Mouse (Mus musculus) spleen, adult 2 months (tissue): ENCODE results near the gene 9130023H24Rik. TPM values are rescaled to one million over a fixed set of nuclear protein-coding genes. Genes with fewer than 3 reads are reported as not detected.
A peak's percentile ranks its signal among the peaks of the same experiment; 100 is the strongest.

Source experiments
- DNase-seq, 2 experiments: peaks; one replicate each; pipeline versions ENCODE4 v3.0.0 to v3.0.0-alpha.2; 2012 to 2021; ENCODE audit warnings: low spot score in 2 of 2, low read depth in 1 of 2
- H3K27ac ChIP-seq: fragments of 200-500 bp; 2 replicates; pipeline ENCODE4 v1.5.1; 2012; ENCODE audit warnings: low read length, inconsistent platforms; ENCODE audit not compliant: insufficient read depth
- H3K27me3 ChIP-seq: fragments of 200-500 bp; 2 replicates; pipeline ENCODE4 v1.6.1; 2012; ENCODE audit warnings: mild to moderate bottlenecking, moderate library complexity, low read length, inconsistent platforms; ENCODE audit not compliant: control insufficient read depth, insufficient read depth
- H3K36me3 ChIP-seq: fragments of 200-500 bp; 2 replicates; pipeline ENCODE4 v1.6.1; 2012; ENCODE audit warnings: mild to moderate bottlenecking, low read length, inconsistent platforms; ENCODE audit not compliant: control insufficient read depth, insufficient read depth
- H3K4me1 ChIP-seq: fragments of 200-500 bp; 2 replicates; pipeline ENCODE4 v1.6.1; 2011; ENCODE audit warnings: inconsistent platforms; ENCODE audit not compliant: control insufficient read depth, insufficient read depth, insufficient read length
- H3K4me3 ChIP-seq: fragments of 200-500 bp; 2 replicates; pipeline ENCODE4 v1.5.1; 2011; ENCODE audit warnings: mild to moderate bottlenecking, inconsistent platforms; ENCODE audit not compliant: insufficient read depth, insufficient read length; ENCODE audit errors: extremely low read depth
- CTCF ChIP-seq: fragments of 200-500 bp; IDR thresholded peaks from 2 replicates; pipeline ENCODE4 v1.5.1; 2011; ENCODE audit warnings: mild to moderate bottlenecking, inconsistent platforms; ENCODE audit not compliant: insufficient read depth, insufficient read length, insufficient replicate concordance; ENCODE audit errors: extremely low read depth
- POLR2A ChIP-seq: fragments of 200-500 bp; IDR thresholded peaks from 2 replicates; pipeline ENCODE4 v1.6.1; 2011; ENCODE audit warnings: low read depth, low read length, inconsistent platforms
- WGBS: fragments of 180-500 bp; shearing (Covaris S2); methylation state at CpG from one replicate; pipeline ENCODE4 v1.1.7; 2018; 5-methylcytosine and 5-hydroxymethylcytosine counted together
- polyA plus RNA-seq: library from polyadenylated mRNA; depleted of rRNA; stranded (reverse); fragments of >200 nt; gene quantifications from 2 replicates; pipeline ENCODE4 v1.2.3, GENCODE M21; 2012

The 9130023H24Rik gene
- polyA plus RNA-seq, 1 experiment: 1.4 TPM

DNA sequence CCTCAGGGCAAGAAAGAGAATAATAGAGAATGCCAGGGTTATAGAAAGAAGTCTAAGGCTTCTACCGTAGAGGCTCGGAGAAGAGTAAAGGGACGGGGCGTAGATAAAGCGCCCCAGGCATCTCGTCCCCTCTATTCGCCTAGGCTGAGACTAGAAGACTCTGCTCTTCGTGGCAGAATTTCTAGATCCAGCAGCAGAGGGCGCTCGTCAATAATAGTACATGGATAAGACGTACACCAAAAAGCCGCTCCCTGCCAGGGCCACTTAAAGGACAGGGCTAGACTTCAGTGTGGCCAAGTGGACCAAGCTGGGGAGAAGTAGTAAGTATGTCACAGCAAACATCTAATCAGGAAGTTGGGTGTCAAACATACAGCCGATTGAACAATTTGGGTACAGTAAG is 9.6 kb upstream of the 9130023H24Rik start:
- Histone ChIP-seq H3K4me1 (no peaks in the 10 kb centered on the region), H3K36me3 (peaks cover 16% of the 10 kb centered on the region), H3K27ac (no peak overlapping the region), H3K27me3 (0 out of 2 replicates have a peak, but pooled peaks cover 3% of the 10 kb centered on the region), H3K4me3 (no peak overlapping the region)
- DNase-seq: peak; percentile 42 to 66
- TF ChIP-seq CTCF (peak; percentile 35; the same call in 1 of the 2 replicates), POLR2A (no peak)
- 18% methylated on average over 13 of the region's 13 CpGs for WGBS

- Histone ChIP-seq H3K36me3 (peaks cover 20% of the 10 kb centered on the region), H3K27me3 (0 out of 2 replicates have a peak, but pooled peaks cover 3% of the 10 kb centered on the region), H3K4me3 (peak within 1 kb of the TSS; percentile 51; the same call in 1 of the 2 replicates), H3K27ac (peak within 1 kb of the TSS; percentile 71), H3K4me1 (no peaks in the 10 kb centered on the region)
- DNase-seq: no peak
- 32% methylated on average over 28 of the region's 30 CpGs for WGBS
- TF ChIP-seq POLR2A: no peak
- TF ChIP-seq CTCF: no peak
Observed at GRCm38 (mm10) chr7:128246496-128247391, 8.9 kb upstream of the 9130023H24Rik start, which contains the start of gene Tgfb1i1. Tgfb1i1 (plus strand) TSS chr7:128246812.

DNA sequence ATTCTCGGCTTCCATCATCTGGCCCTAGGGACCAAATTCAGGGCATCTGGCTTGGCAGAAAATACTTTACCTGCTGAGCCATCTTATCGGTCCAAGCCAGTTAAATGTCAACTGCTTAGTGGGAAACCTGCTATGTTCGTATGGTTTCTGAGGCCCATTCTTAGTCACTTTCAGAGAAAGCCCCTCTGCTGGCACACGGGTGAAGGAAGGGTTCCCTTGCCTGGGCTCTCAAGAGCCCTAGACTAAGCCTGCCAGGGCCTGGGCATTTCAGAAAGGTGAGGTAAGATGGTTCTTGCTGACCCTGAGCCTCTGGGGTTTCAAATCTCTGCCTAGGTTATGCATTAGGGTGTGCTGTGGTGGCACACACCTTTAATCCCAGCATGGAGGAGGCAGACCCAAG is 7.7 kb upstream of the 9130023H24Rik start:
- Histone ChIP-seq H3K4me3 (no peak overlapping the region), H3K36me3 (peaks cover 22% of the 10 kb centered on the region), H3K27ac (no peak overlapping the region), H3K4me1 (no peaks in the 10 kb centered on the region), H3K27me3 (0 out of 2 replicates have a peak, but pooled peaks cover 3% of the 10 kb centered on the region)
- TF ChIP-seq CTCF (no peak), POLR2A (no peak)
- WGBS: 92% methylated on average over 4 of the region's 4 CpGs
- DNase-seq: no peak

DNA sequence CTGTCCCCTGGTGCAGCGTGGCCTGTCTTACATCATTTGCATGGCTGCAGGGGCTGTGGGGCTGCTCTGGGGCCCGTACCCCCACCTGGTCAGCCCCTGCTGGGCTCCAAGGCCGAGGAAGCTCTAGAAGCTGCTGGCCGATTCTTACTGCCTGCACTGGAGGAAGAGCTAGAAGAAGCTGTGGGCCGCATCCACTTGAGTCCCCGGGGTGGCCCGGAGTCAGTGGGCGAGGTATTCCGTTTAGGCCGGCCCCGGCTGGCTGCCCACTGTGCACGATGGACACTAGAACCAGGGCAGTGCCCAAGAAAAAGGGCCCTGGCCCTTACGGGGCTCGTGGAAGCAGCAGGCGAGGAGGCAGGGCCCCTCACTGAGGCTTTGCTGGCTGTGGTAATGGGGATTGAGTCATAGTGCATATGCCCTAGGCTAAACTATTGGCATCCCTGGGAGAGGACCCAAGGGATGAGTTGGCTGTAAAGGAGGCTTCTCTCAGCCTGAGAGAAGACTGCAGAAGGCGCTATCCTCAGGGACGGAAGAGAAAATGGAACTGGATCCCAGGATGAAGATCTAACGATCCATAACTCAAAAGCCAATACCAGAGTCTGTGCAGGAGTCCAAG is 6.7 kb upstream of the 9130023H24Rik start:
- Histone ChIP-seq H3K27ac (no peak overlapping the region), H3K4me1 (no peaks in the 10 kb centered on the region), H3K36me3 (peaks cover 30% of the 10 kb centered on the region), H3K27me3 (0 out of 2 replicates have a peak, but pooled peaks cover 3% of the 10 kb centered on the region), H3K4me3 (no peak overlapping the region)
- 96% methylated on average over 18 of the region's 18 CpGs for WGBS
- TF ChIP-seq POLR2A: no peak
- TF ChIP-seq CTCF: no peak
- DNase-seq: no peak

GRCm38 (mm10) chr7:128243921-128244320 is 6.1 kb upstream of the 9130023H24Rik start:
- DNase-seq: no peak
- TF ChIP-seq CTCF (no peak), POLR2A (no peak)
- H3K27ac ChIP-seq: no peak overlapping the region
- no peak overlapping the region for H3K4me3 ChIP-seq
- H3K27me3 ChIP-seq: 0 out of 2 replicates have a peak, but pooled peaks cover 3% of the 10 kb centered on the region
- no peaks in the 10 kb centered on the region for H3K4me1 ChIP-seq
- 96% methylated on average over 10 of the region's 10 CpGs for WGBS
- peaks cover 30% of the 10 kb centered on the region for H3K36me3 ChIP-seq

GRCm38 (mm10) chr7:128242331-128242730 is 4.5 kb upstream of the 9130023H24Rik start:
- no peak for DNase-seq
- no peak overlapping the region for H3K27ac ChIP-seq
- H3K4me3 ChIP-seq: no peak overlapping the region
- 0 out of 2 replicates have a peak, but pooled peaks cover 3% of the 10 kb centered on the region for H3K27me3 ChIP-seq
- no peaks in the 10 kb centered on the region; the same call in 1 of the 2 replicates for H3K4me1 ChIP-seq
- H3K36me3 ChIP-seq: peaks cover 30% of the 10 kb centered on the region
- no peak for TF ChIP-seq CTCF
- no peak for TF ChIP-seq POLR2A
- 97% methylated on average over 16 of the region's 16 CpGs for WGBS
